Mouse (Mus musculus): Measurements from ENCODE around the gene Clec1b.

Clec1b gene

DNA sequence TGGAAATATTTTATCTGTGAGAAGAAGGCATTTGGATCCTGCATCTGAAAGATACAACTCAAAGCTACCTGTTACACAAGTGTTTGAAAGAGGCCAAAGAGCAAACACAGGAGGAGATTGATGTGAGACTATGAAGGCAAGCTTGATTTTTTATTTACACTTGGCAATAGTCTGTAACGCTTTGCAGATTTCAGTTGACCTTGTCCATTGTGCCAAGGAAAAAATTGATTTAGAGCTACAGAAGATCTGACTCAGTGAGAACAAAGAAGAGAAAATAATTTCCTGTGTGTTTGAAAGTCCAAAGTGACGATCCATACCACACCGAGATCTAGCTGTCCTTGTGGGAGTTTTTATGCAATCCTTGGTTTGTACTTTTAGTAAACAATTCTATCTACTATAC is 25.2 kb downstream of the Clec1b start:
- 94% methylated on average over 3 of the region's 3 CpGs for WGBS

DNA sequence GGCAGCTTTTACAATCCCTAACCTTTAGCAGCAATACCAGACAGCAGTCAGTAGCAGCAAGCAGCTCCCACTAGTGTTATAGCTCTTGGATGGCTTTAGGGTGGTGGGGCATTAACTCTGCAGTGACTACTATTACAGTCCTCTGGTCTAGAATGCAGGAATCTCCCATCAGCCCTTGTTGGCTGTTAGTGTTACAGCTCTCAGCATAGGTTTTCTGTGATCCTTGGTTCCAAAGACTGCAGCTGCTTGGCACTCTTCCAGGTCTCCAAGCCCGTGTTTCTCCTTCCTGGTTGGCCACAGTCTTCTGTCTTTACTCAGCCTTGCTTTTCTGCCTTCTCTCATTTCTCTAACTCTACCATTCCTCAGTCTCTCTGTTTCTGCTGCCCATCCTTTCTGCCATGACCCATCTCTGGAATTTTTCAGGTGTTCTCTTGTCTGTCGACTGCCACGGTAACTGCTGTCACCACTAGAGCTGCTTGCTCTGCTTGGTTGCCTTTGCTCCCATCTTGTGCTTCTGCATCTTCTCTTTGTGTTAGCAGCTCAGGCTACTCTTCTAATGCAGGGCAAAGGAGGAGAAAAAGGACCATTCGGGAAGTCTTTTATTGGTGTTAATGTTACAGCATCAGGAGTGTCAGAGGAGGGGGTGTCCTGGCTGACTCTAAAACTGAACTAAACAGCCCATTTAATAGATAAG is 26.1 kb downstream of the Clec1b start:
- 50% methylated on average over 4 of the region's 4 CpGs for WGBS

DNA sequence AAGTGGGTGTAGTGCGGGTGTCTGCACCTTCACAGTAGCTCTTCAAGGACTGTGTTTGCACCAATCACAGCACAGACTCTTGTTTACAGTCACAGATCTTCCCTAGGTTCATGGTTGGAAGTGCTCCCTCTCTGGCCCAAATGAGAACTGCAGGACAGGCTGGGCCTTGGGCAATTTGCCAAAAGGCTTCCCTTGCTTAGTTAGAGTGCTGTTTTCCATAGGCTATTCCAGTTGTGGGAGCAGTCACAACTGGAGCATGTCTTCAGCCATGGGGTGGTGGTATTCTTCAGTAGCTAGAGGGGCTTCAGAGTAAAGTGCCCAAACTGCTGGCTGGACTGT is 26.6 kb downstream of the Clec1b start:
- 35% methylated on average over 1 of the region's 1 CpGs for WGBS

DNA sequence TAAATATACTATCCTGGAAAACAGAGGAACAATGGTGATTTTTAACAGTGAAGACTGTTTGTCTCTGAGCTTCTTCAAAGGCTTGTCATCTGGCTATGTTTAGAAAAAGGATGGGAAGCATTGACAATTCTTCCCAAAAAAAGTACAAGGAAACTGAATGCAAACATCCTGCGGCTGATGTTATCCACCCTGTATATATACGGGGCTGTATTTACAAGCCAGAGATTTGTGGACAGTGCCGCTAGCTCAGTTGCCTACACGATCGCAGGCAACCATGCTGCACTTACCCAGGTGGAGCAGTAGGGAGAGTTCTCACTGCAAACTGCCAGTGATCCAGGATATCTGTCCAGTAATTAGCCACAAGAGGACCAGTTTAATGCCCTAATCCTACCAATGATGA is 28.1 kb downstream of the Clec1b start:
- 69% methylated on average over 5 of the region's 5 CpGs for WGBS

DNA sequence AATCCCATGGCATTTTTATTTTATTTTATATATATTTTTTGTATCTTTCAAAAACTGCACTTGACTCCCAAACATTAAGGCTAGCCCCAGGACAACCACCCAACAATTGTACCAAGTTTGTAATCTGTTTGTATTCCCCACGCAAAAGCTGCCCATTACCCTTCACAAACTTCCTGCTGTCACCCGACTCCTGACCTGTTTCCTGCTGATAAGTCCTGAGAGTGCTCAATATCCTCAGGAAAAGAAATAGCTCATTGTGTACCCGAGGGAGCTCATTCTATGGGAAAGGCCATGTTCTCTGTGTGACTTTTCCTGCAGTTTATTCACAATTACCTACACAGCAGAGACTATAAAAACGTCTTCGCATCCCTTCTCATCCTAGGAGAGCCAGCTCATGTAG is 28.7 kb downstream of the Clec1b start:
- WGBS, result 55% methylated on average over 5 of the region's 5 CpGs

DNA sequence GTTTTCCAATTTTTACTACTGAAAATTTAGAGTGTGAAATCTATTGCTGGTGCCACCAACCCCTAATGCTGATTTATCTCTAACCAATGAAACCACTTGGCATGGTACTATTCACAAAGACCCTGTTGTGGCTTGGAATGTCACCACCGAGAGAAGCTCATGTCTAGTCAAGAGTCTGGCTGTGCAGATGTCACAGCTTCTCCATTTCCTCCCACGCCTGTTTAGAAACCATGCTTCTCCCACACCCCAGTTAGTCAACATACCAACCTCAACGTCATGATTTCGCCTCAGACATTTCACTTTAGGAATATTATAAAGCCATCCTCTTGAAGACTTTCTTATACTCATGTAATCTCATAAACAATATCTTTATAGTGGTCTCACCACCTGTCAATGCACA is 30.2 kb downstream of the Clec1b start:
- WGBS, result 80% methylated on average over 4 of the region's 4 CpGs

DNA sequence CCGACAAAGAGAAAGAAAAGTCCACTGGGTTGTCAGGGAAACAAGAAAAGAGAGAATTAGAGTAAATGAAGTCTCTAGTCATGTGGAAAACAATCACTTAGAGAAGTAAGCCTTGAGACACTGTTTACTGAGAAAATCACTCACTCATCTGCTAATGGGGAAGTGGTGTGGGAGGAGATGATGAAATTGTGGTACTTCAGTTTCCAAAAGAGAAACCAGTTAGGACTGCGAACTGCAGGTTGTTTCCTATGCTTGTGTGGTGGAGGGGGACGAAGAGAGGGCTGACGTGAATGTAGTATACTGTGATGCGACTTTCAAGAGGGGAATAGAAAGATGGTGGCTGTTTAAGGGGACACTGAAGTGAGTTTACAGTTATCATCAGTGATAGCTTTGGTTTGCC is 37.1 kb downstream of the Clec1b start:
- WGBS, result 56% methylated on average over 5 of the region's 5 CpGs

DNA sequence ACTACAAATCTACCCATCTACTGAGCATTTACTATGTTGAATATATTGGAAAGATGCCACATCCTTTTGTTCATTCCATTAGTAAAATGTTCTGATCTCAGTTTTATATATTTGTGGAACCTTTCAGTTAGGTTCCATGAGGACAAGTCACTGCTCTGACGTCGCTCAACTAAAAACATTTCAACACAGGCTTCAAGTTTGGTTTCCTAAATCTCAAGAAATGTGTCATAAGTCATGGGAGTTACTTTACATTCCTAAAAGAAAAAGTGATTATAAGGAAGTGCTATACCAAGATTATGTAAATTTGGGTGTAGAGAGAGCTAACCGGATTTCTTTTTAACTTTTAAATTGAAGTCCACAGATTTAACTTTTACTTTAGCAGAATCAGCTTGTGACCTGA is 38.9 kb downstream of the Clec1b start:
- WGBS, result 73% methylated on average over 3 of the region's 3 CpGs

DNA sequence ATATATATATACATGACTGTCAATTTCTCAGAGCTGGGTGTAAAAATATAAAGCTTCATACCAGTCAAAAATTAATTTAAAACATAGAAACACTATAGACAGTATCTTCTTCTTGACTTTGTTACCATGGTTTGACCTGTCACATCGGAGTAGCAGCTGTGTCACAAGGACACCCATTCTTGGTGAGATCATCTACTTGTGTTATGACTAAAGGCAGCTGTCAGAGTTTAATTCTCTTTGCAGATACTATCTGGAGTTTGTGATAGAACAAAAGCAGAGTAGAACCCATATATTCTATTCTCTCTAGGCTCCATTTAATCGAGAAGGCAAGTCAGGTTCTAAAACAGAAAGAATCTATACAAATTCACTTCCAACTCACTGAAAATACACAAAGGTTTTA is 40.9 kb downstream of the Clec1b start:
- WGBS, result 84% methylated on average over 2 of the region's 2 CpGs

DNA sequence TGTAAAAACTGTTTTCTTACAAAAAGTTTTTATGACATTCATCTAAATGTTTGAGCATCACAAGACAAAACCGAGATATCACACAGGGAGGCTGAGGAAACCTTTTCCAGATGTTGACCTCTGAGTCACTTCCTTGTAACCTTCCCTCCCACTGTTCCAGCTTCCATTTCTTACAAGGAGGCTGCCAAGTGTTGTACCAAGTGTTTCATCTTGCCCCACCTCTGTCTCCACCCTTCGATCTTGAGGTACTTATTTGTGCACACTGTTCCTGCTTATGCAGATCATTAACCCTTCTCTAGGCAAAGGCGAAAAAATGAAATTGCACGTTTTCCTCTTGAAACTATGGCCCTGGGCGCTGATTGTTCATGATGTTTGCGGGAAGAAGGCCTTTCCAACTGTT is 52.6 kb downstream of the Clec1b start:
- WGBS, result 81% methylated on average over 6 of the region's 6 CpGs

DNA sequence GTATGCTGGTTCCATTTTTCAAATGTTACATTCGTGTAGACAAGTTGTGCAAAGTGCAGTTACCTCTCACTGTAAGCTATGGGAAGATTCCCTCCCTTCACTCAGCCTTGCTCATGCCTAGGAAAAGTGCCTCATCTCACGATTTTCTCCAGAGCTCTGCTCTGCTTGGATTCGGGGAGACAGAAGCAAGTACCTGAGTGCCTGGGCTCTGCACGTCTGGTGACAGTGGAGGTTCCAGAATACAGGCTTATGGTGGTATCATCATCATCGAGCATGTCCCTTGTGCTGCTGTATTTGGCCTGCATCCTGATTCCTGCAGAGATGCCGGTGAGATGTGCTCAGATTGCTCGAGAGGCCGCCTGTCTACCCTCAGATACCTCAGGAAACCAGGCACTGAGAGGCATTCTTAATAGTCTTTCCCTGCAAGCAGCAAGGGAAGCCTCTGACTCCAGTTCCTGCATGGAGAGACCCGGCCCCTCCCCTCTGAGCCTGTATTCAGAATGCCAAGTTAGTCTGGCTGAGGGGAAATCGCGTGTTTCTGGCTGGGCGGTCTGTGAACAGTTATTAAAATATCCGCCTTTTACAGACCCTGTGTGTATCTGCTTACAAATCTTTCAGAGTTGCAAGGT is 54.4 kb downstream of the Clec1b start, which contains the start of gene Clec1a:
TSS of gene Clec1a (minus strand) at position 590 of the 629 bp plus-strand sequence.
- WGBS, result 39% methylated on average over 13 of the region's 13 CpGs

Measured in cerebral cortex, adult 2 months (tissue).